Mouse (Mus musculus): ENCODE results near the gene Snapc3. TPM values are rescaled to one million over a fixed set of nuclear protein-coding genes. Genes with fewer than 3 reads are reported as not detected.
A peak's percentile ranks its signal among the peaks of the same experiment; 100 is the strongest.

The Snapc3 gene
- polyA plus RNA-seq, 1 experiment, result 31.8 TPM

GRCm38 (mm10) chr4:83409867-83410505 is 7.5 kb upstream of the Snapc3 start:
- no peak overlapping the region for H3K27ac ChIP-seq (ENCODE audit: insufficient read depth, low read length)
- H3K4me3 ChIP-seq (ENCODE audit: insufficient read depth, low read length), result no peak overlapping the region
- TF ChIP-seq POLR2A (IDR thresholded peaks at IDR 0.05; ENCODE audit: extremely low read depth, insufficient read depth, low read length), result no peak
- TF ChIP-seq CTCF (IDR thresholded peaks at IDR 0.05; ENCODE audit: extremely low read depth, insufficient read depth, low read length), result no peak
- H3K4me1 ChIP-seq (ENCODE audit: control insufficient read depth, insufficient read depth, low read length), result no peaks in the 10 kb centered on the region

- H3K27ac ChIP-seq (ENCODE audit: insufficient read depth, low read length), result no peak overlapping the region
- H3K4me3 ChIP-seq (ENCODE audit: insufficient read depth, low read length), result no peak overlapping the region
- no peaks in the 10 kb centered on the region for H3K4me1 ChIP-seq (ENCODE audit: control insufficient read depth, insufficient read depth, low read length)
- TF ChIP-seq POLR2A (IDR thresholded peaks at IDR 0.05; ENCODE audit: extremely low read depth, insufficient read depth, low read length) (no peak), CTCF (IDR thresholded peaks at IDR 0.05; ENCODE audit: extremely low read depth, insufficient read depth, low read length) (no peak)
Observed at GRCm38 (mm10) chr4:83412060-83412459, 5.5 kb upstream of the Snapc3 start.

DNA sequence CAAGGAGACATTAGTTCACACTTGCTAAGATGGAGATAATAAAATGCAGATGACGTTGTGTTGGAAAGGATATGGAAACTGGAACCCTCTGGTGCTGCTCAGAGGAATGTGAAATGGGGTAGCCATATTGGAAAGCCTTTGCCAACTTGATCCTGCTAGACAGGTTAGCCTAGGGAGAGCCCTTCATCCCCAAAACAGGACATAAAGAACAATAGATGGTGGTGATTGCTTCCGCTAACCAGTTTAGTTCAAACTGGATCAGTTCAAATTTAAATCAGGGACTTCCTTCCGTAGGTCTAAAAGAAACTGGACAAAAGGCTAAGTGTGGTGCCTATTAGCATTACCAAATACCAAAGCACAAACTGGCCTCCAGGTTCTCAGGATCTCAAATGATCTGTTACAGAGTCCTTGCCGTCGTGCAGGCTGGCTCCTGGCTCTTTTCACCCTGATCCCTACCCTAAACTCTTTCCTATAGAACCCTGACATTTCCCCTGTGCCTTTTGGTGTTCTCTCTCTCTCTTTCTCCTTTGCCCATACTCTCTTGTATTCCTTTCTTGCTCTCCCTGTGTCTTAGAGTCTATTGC is 3.2 kb upstream of the Snapc3 start:
- Histone ChIP-seq H3K4me1 (ENCODE audit: control insufficient read depth, insufficient read depth, low read length) (no peaks in the 10 kb centered on the region; the same call in 1 of the 2 replicates), H3K4me3 (ENCODE audit: insufficient read depth, low read length) (no peak overlapping the region), H3K27ac (ENCODE audit: insufficient read depth, low read length) (no peak overlapping the region)
- TF ChIP-seq POLR2A (IDR thresholded peaks at IDR 0.05; ENCODE audit: extremely low read depth, insufficient read depth, low read length) (no peak), CTCF (IDR thresholded peaks at IDR 0.05; ENCODE audit: extremely low read depth, insufficient read depth, low read length) (no peak)

GRCm38 (mm10) chr4:83417820-83418186 is 279 bp downstream of the Snapc3 start:
- Histone ChIP-seq H3K4me1 (ENCODE audit: control insufficient read depth, insufficient read depth, low read length) (no peaks in the 10 kb centered on the region; the same call in 1 of the 2 replicates), H3K4me3 (ENCODE audit: insufficient read depth, low read length) (peak overlapping the region; percentile 86), H3K27ac (ENCODE audit: insufficient read depth, low read length) (0 out of 2 replicates have a peak overlapping the region, but pooled peaks have one; percentile 22)
- TF ChIP-seq POLR2A (IDR thresholded peaks at IDR 0.05; ENCODE audit: extremely low read depth, insufficient read depth, low read length) (no peak), CTCF (IDR thresholded peaks at IDR 0.05; ENCODE audit: extremely low read depth, insufficient read depth, low read length) (no peak)

GRCm38 (mm10) chr4:83418781-83419180 is 1.3 kb downstream of the Snapc3 start:
- Histone ChIP-seq H3K4me3 (ENCODE audit: insufficient read depth, low read length) (peak overlapping the region; percentile 86), H3K27ac (ENCODE audit: insufficient read depth, low read length) (no peak overlapping the region), H3K4me1 (ENCODE audit: control insufficient read depth, insufficient read depth, low read length) (no peaks in the 10 kb centered on the region; the same call in 1 of the 2 replicates)
- TF ChIP-seq POLR2A (IDR thresholded peaks at IDR 0.05; ENCODE audit: extremely low read depth, insufficient read depth, low read length), result no peak
- no peak for TF ChIP-seq CTCF (IDR thresholded peaks at IDR 0.05; ENCODE audit: extremely low read depth, insufficient read depth, low read length)

GRCm38 (mm10) chr4:83423641-83424040 is 6.1 kb downstream of the Snapc3 start:
- no peak overlapping the region for H3K4me3 ChIP-seq (ENCODE audit: insufficient read depth, low read length)
- no peaks in the 10 kb centered on the region; the same call in 1 of the 2 replicates for H3K4me1 ChIP-seq (ENCODE audit: control insufficient read depth, insufficient read depth, low read length)
- TF ChIP-seq POLR2A (IDR thresholded peaks at IDR 0.05; ENCODE audit: extremely low read depth, insufficient read depth, low read length) (no peak), CTCF (IDR thresholded peaks at IDR 0.05; ENCODE audit: extremely low read depth, insufficient read depth, low read length) (no peak)
- no peak overlapping the region for H3K27ac ChIP-seq (ENCODE audit: insufficient read depth, low read length)

DNA sequence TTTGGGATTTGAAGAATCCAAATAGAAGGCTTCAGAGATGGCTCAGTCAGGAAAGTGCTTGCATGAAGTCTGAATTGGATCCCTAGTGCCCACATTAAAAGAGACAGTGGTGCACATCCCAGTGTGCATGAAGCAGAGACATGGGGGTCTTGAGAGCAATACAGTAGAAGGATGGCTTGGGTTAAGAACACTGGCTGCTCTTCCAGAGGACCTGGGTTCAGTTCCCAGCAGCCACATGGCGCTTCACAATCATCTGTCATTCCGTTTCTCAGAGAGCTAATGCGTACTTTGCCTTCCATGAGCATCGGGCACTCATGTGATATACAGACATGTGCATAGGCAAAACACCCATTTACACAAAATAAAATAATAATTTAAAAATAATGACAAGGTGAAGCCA is 7.6 kb downstream of the Snapc3 start:
- TF ChIP-seq CTCF (IDR thresholded peaks at IDR 0.05; ENCODE audit: extremely low read depth, insufficient read depth, low read length), result no peak
- TF ChIP-seq POLR2A (IDR thresholded peaks at IDR 0.05; ENCODE audit: extremely low read depth, insufficient read depth, low read length), result no peak
- no peak overlapping the region for H3K27ac ChIP-seq (ENCODE audit: insufficient read depth, low read length)
- no peak overlapping the region for H3K4me3 ChIP-seq (ENCODE audit: insufficient read depth, low read length)
- H3K4me1 ChIP-seq (ENCODE audit: control insufficient read depth, insufficient read depth, low read length), result no peaks in the 10 kb centered on the region

GRCm38 (mm10) chr4:83427141-83427540 is 9.6 kb downstream of the Snapc3 start:
- H3K4me1 ChIP-seq (ENCODE audit: control insufficient read depth, insufficient read depth, low read length), result peaks cover 2% of the 10 kb centered on the region; the same call in 1 of the 2 replicates

GRCm38 (mm10) chr4:83427696-83428095 is 10.2 kb downstream of the Snapc3 start:
- Histone ChIP-seq H3K27ac (ENCODE audit: insufficient read depth, low read length) (no peak overlapping the region), H3K4me3 (ENCODE audit: insufficient read depth, low read length) (no peak overlapping the region), H3K4me1 (ENCODE audit: control insufficient read depth, insufficient read depth, low read length) (peaks cover 3% of the 10 kb centered on the region; the same call in 1 of the 2 replicates)
- TF ChIP-seq CTCF (IDR thresholded peaks at IDR 0.05; ENCODE audit: extremely low read depth, insufficient read depth, low read length) (no peak), POLR2A (IDR thresholded peaks at IDR 0.05; ENCODE audit: extremely low read depth, insufficient read depth, low read length) (no peak)

More at GRCm38 (mm10) chr4:83427141-83427540, 9.6 kb downstream of the Snapc3 start:
- TF ChIP-seq CTCF (IDR thresholded peaks at IDR 0.05; ENCODE audit: extremely low read depth, insufficient read depth, low read length) (no peak), POLR2A (IDR thresholded peaks at IDR 0.05; ENCODE audit: extremely low read depth, insufficient read depth, low read length) (no peak)
- H3K4me3 ChIP-seq (ENCODE audit: insufficient read depth, low read length), result no peak overlapping the region
- H3K27ac ChIP-seq (ENCODE audit: insufficient read depth, low read length), result no peak overlapping the region

DNA sequence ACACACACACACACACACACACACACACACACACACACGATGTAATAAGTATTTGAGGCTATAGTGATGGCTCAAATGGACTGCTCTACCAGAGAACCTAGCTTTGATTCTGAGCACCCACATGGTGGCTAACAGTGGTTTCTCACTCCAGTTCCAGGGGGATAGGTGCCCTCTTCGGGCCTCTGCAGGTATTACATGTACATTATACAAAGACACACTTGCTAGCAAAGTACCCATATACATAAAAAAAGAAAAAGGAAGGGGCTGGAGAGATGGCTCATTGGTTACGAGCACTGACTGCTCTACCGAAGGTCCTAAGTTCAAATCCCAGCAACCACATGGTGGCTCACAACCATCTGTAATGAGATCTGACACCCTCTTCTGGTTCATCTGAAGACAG is 11.3 kb downstream of the Snapc3 start:
- H3K4me3 ChIP-seq (ENCODE audit: insufficient read depth, low read length), result no peak overlapping the region
- H3K27ac ChIP-seq (ENCODE audit: insufficient read depth, low read length), result no peak overlapping the region
- peaks cover 3% of the 10 kb centered on the region; the same call in 1 of the 2 replicates for H3K4me1 ChIP-seq (ENCODE audit: control insufficient read depth, insufficient read depth, low read length)
- no peak for TF ChIP-seq CTCF (IDR thresholded peaks at IDR 0.05; ENCODE audit: extremely low read depth, insufficient read depth, low read length)
